Mouse (Mus musculus): ENCODE results near the gene 5031439G07Rik. TPM values are rescaled to one million over a fixed set of nuclear protein-coding genes. Genes with fewer than 3 reads are reported as not detected.

5031439G07Rik gene
- polyA plus RNA-seq, 1 experiment from 2014 or later, result 1.8 TPM

Small RNA genes within 50 kb of the gene (microRNA-seq; reads per million reads assigned to microRNA genes)
- 5.9 reads per million, percentile 20 among the genes with 10 or more reads in this experiment for gene Mir1249

Other genes with a start within 250 kb of the 5031439G07Rik start
- not detected in 2 replicates for gene Phf21b, start 132.5 kb downstream of the 5031439G07Rik start, polyA plus RNA-seq (2015; fragmentation: Nextera tagmentation; extraction: Ambion mirVana)
- gene Gm29666, start 68.5 kb downstream of the 5031439G07Rik start, polyA plus RNA-seq (2015; fragmentation: Nextera tagmentation; extraction: Ambion mirVana), result 0.38 and 0.41 TPM in 2 replicates
- 22.6 and 24.4 TPM in 2 replicates for gene Nup50, start 65.1 kb downstream of the 5031439G07Rik start, polyA plus RNA-seq (2015; fragmentation: Nextera tagmentation; extraction: Ambion mirVana)
- gene Upk3a, start 28.6 kb upstream of the 5031439G07Rik start, polyA plus RNA-seq (2015; fragmentation: Nextera tagmentation; extraction: Ambion mirVana), result 0.08 TPM in 1 of 2 replicates, not detected in the other
- gene Fam118a, start 40.4 kb upstream of the 5031439G07Rik start, polyA plus RNA-seq (2015; fragmentation: Nextera tagmentation; extraction: Ambion mirVana), result 5.4 and 6.9 TPM in 2 replicates
- 0.21 and 0.35 TPM in 2 replicates for gene Smc1b, start 143.4 kb upstream of the 5031439G07Rik start, polyA plus RNA-seq (2015; fragmentation: Nextera tagmentation; extraction: Ambion mirVana)
- not detected in 2 replicates for gene Ribc2, start 143.5 kb upstream of the 5031439G07Rik start, polyA plus RNA-seq (2015; fragmentation: Nextera tagmentation; extraction: Ambion mirVana)
- 4.9 and 7.0 TPM in 2 replicates for gene Fbln1, start 217.4 kb upstream of the 5031439G07Rik start, polyA plus RNA-seq (2015; fragmentation: Nextera tagmentation; extraction: Ambion mirVana)